Mouse (Mus musculus) lung, adult 2 months (tissue): ENCODE measurements around the gene Sh3tc1. TPM values are rescaled to one million over a fixed set of nuclear protein-coding genes. Genes with fewer than 3 reads are reported as not detected.
A peak's percentile ranks its signal among the peaks of the same experiment; 100 is the strongest.

Source experiments
- DNase-seq: peaks from one replicate; pipeline ENCODE4 v3.0.0; 2022
- H3K4me1 ChIP-seq: fragments of 200-500 bp; 2 replicates; pipeline ENCODE4 v1.6.1; 2011; ENCODE audit warnings: low read length; ENCODE audit not compliant: control insufficient read depth, insufficient read depth
- H3K4me3 ChIP-seq: fragments of 200-500 bp; replicated peaks from 2 replicates; pipeline ENCODE3; 2011; ENCODE audit warnings: low read depth, mild to moderate bottlenecking, control low read depth, low read length; ENCODE audit errors: extremely low read depth
- CTCF ChIP-seq: fragments of 200-500 bp; IDR thresholded peaks from 2 replicates; pipeline ENCODE4 v1.5.1; 2011; ENCODE audit warnings: mild to moderate bottlenecking, low read length, control low read depth; ENCODE audit not compliant: insufficient read depth
- POLR2A ChIP-seq: fragments of 200-500 bp; IDR thresholded peaks from 2 replicates; pipeline ENCODE4 v1.6.1; 2011; ENCODE audit warnings: low read depth, mild to moderate bottlenecking, control low read depth, low read length, borderline replicate concordance; ENCODE audit errors: extremely low read depth
- WGBS: fragments of 180-500 bp; shearing (Covaris S2); methylation state at CpG from one replicate; pipeline ENCODE4 v1.1.7; 2018; 5-methylcytosine and 5-hydroxymethylcytosine counted together
- polyA plus RNA-seq: library from polyadenylated mRNA; depleted of rRNA; stranded (reverse); fragments of >200 nt; gene quantifications from 2 replicates; pipeline ENCODE4 v1.2.3, GENCODE M21; 2012

Gene Sh3tc1
- polyA plus RNA-seq, 1 experiment = 38.3 TPM

GRCm38 (mm10) chr5:35756997-35757638, 17.3 kb upstream of the Sh3tc1 start:
- TF ChIP-seq CTCF = no peak
- Histone ChIP-seq H3K4me3 (peak overlapping the region; percentile 39), H3K4me1 (peaks cover 3% of the 10 kb centered on the region)
- DNase-seq = no peak
- 10% methylated on average over 26 of the region's 26 CpGs for WGBS

GRCm38 (mm10) chr5:35756020-35756419, 16.2 kb upstream of the Sh3tc1 start:
- WGBS = 85% methylated on average over 4 of the region's 4 CpGs
- Histone ChIP-seq H3K4me3 (no peak overlapping the region), H3K4me1 (peaks cover 3% of the 10 kb centered on the region)
- DNase-seq = no peak
- no peak for TF ChIP-seq POLR2A

- TF ChIP-seq POLR2A (no peak), CTCF (peak; percentile 94)
- 8% methylated on average over 5 of the region's 5 CpGs for WGBS
Measured at GRCm38 (mm10) chr5:35755131-35755733, 15.4 kb upstream of the Sh3tc1 start.

GRCm38 (mm10) chr5:35751016-35751415, 11.2 kb upstream of the Sh3tc1 start:
- TF ChIP-seq POLR2A = no peak
- TF ChIP-seq CTCF = no peak
- DNase-seq = no peak
- Histone ChIP-seq H3K4me1 (0 out of 2 replicates have a peak, but pooled peaks cover 2% of the 10 kb centered on the region), H3K4me3 (no peak overlapping the region)
- 67% methylated on average over 7 of the region's 7 CpGs for WGBS

More at GRCm38 (mm10) chr5:35755131-35755733, 15.4 kb upstream of the Sh3tc1 start:
- Histone ChIP-seq H3K4me1 (peaks cover 3% of the 10 kb centered on the region), H3K4me3 (no peak overlapping the region)
- peak; percentile 55 for DNase-seq

- no peak for TF ChIP-seq POLR2A
- TF ChIP-seq CTCF = no peak
- H3K4me3 ChIP-seq = no peak overlapping the region
- 72% methylated on average over 1 of the region's 1 CpGs for WGBS
- H3K4me1 ChIP-seq = 0 out of 2 replicates have a peak, but pooled peaks cover 2% of the 10 kb centered on the region
- DNase-seq = no peak
Measured at GRCm38 (mm10) chr5:35750026-35750425, 10.2 kb upstream of the Sh3tc1 start.

- TF ChIP-seq CTCF (no peak), POLR2A (no peak)
Measured at GRCm38 (mm10) chr5:35749416-35749815, 9.6 kb upstream of the Sh3tc1 start.

GRCm38 (mm10) chr5:35746910-35747309, 7.1 kb upstream of the Sh3tc1 start:
- Histone ChIP-seq H3K4me1 (peaks cover 14% of the 10 kb centered on the region), H3K4me3 (no peak overlapping the region)
- TF ChIP-seq POLR2A (no peak), CTCF (peak; percentile 94)
- DNase-seq = peak; percentile 78
- 15% methylated on average over 4 of the region's 4 CpGs for WGBS

More at GRCm38 (mm10) chr5:35749416-35749815, 9.6 kb upstream of the Sh3tc1 start:
- DNase-seq = no peak
- Histone ChIP-seq H3K4me1 (0 out of 2 replicates have a peak, but pooled peaks cover 2% of the 10 kb centered on the region), H3K4me3 (no peak overlapping the region)
- 71% methylated on average over 3 of the region's 3 CpGs for WGBS

- 90% methylated on average over 5 of the region's 5 CpGs for WGBS
- Histone ChIP-seq H3K4me3 (no peak overlapping the region), H3K4me1 (peaks cover 28% of the 10 kb centered on the region)
- TF ChIP-seq CTCF = no peak
- DNase-seq = no peak
Measured at GRCm38 (mm10) chr5:35745406-35745805, 5.6 kb upstream of the Sh3tc1 start.

GRCm38 (mm10) chr5:35743990-35744722, 4.4 kb upstream of the Sh3tc1 start:
- WGBS = 79% methylated on average over 7 of the region's 7 CpGs
- no peak for DNase-seq
- no peak for TF ChIP-seq POLR2A
- TF ChIP-seq CTCF = no peak
- H3K4me3 ChIP-seq = no peak overlapping the region
- peaks cover 35% of the 10 kb centered on the region for H3K4me1 ChIP-seq
